Mouse (Mus musculus) layer of hippocampus, adult 6 months (tissue): ENCODE results near the gene Sfrp4. TPM values are rescaled to one million over a fixed set of nuclear protein-coding genes. Genes with fewer than 3 reads are reported as not detected.

Experiments used
- long read RNA-seq, 2 experiments: library from polyadenylated mRNA; unstranded; transcript quantifications; one replicate each; pipeline ENCODE4 v2.0.0; 2019 to 2020
- polyA plus RNA-seq: library from polyadenylated mRNA; unstranded; fragments of <200 nt; fragmentation: Nextera tagmentation; gene quantifications from 2 replicates; pipeline ENCODE4 v1.2.3, GENCODE M21; 2021

Gene Sfrp4
- 1.5 and 1.6 TPM in 2 replicates for polyA plus RNA-seq
- long read RNA-seq, experiment 1, partial matches to known transcripts: 0 of 4 reads
- long read RNA-seq, experiment 1, other reads (novel, unspliced or antisense): 1 of 4 reads
- long read RNA-seq, experiment 2, full-length matches to known transcripts: 12 of 14 reads
- long read RNA-seq, experiment 2, partial matches to known transcripts: 0 of 14 reads
- long read RNA-seq, experiment 2, other reads (novel, unspliced or antisense): 2 of 14 reads

GRCm38 (mm10) chr13:19622573-19623227 lies at the start of gene Sfrp4:
Gene Sfrp4, plus strand, starts transcription at chr13:19623104.

GRCm38 (mm10) chr13:19619216-19619927 lies 3.5 kb upstream of the Sfrp4 start, which contains the start of gene Epdr1:
Gene Epdr1, minus strand, starts transcription at chr13:19619927.

Other genes with a start within 250 kb of the Sfrp4 start
- gene Stard3nl, start 227.3 kb upstream of the Sfrp4 start, polyA plus RNA-seq: 143 and 155 TPM in 2 replicates
- 138 and 143 TPM in 2 replicates for gene Epdr1, start 3.2 kb upstream of the Sfrp4 start, polyA plus RNA-seq
- gene Nme8, start 74.7 kb downstream of the Sfrp4 start, polyA plus RNA-seq: not detected in 2 replicates
- not detected in 2 replicates for gene Gpr141, start 201.2 kb downstream of the Sfrp4 start, polyA plus RNA-seq